Mouse (Mus musculus) intestine, embryonic 14.5 days (tissue): ENCODE measurements at regions not wholly inside any gene's neighbourhood (a gene's known extent, or its start where the extent isn't known, plus 50 kb on each side); places are given as distances from the start of the nearest gene placed in this dataset.

ENCODE experiments used
- ATAC-seq: fragments of 200-750 bp; cut with Nextera tagmentation; replicated peaks from 2 replicates; pipeline ENCODE4 v1.8.0; 2017; ENCODE audit warnings: low read depth, moderate number of reproducible peaks, moderate TSS enrichment, moderate library complexity; ENCODE audit not compliant: low FRiP score, low TSS enrichment
- DNase-seq: peaks from one replicate; pipeline ENCODE4 v3.0.0-alpha.2; 2018; ENCODE audit warnings: low spot score
- H3K27ac ChIP-seq: fragments of 300-500 bp; sonication (generic); 2 replicates; pipeline ENCODE4 v1.5.1; 2014; ENCODE audit warnings: low read depth, mild to moderate bottlenecking, control low read depth
- H3K27me3 ChIP-seq: fragments of 300-500 bp; sonication (generic); replicated peaks from 2 replicates; pipeline ENCODE4 v1.6.1; 2014; ENCODE audit warnings: low read length, control low read depth; ENCODE audit not compliant: control insufficient read depth, insufficient read depth
- H3K36me3 ChIP-seq: fragments of 300-500 bp; sonication (generic); 2 replicates; pipeline ENCODE4 v1.6.1; 2014; ENCODE audit warnings: low read length, control low read depth; ENCODE audit not compliant: control insufficient read depth, insufficient read depth
- H3K4me1 ChIP-seq: fragments of 300-500 bp; sonication (generic); replicated peaks from 2 replicates; pipeline ENCODE4 v1.6.1; 2014; ENCODE audit warnings: low read length, control low read depth, mixed read lengths; ENCODE audit not compliant: control insufficient read depth, insufficient read depth
- H3K4me2 ChIP-seq: fragments of 300-500 bp; sonication (generic); 2 replicates; pipeline ENCODE4 v1.6.1; 2014; ENCODE audit warnings: low read length
- H3K4me3 ChIP-seq: fragments of 300-500 bp; sonication (generic); 2 replicates; pipeline ENCODE4 v1.5.1; 2014; ENCODE audit warnings: low read depth, low read length, control low read depth, mixed read lengths
- H3K9ac ChIP-seq: fragments of 300-500 bp; sonication (generic); 2 replicates; pipeline ENCODE4 v1.6.1; 2014; ENCODE audit warnings: mild to moderate bottlenecking, low read length
- H3K9me3 ChIP-seq: fragments of 300-500 bp; sonication (generic); 2 replicates; pipeline ENCODE4 v1.6.1; 2016; ENCODE audit warnings: low read length, control low read depth; ENCODE audit not compliant: control insufficient read depth
- WGBS: fragments of 180-500 bp; shearing (Covaris S2); extraction: QIAGEN DNeasy Blood & Tissue Kit; methylation state at CpG from one replicate; pipeline ENCODE4 v1.1.7; 2014; 5-methylcytosine and 5-hydroxymethylcytosine counted together

- Histone ChIP-seq H3K27me3 (no peaks in the 10 kb centered on the region), H3K27ac (no peak overlapping the region), H3K4me1 (no peaks in the 10 kb centered on the region), H3K9ac (no peak overlapping the region), H3K9me3 (no peaks in the 10 kb centered on the region), H3K4me2 (no peak overlapping the region), H3K4me3 (no peak overlapping the region), H3K36me3 (no peaks in the 10 kb centered on the region)
- no peak for ATAC-seq
- WGBS: 24% methylated on average over 3 of the region's 3 CpGs
- DNase-seq: no peak
Measured at GRCm38 (mm10) chr7:93795210-93795609, 715.5 kb downstream of the Fam181b start.

- no peak for DNase-seq
- Histone ChIP-seq H3K27me3 (no peaks in the 10 kb centered on the region), H3K4me1 (no peaks in the 10 kb centered on the region), H3K9ac (no peak overlapping the region), H3K4me2 (no peak overlapping the region), H3K4me3 (no peak overlapping the region), H3K27ac (no peak overlapping the region), H3K36me3 (no peaks in the 10 kb centered on the region), H3K9me3 (no peaks in the 10 kb centered on the region)
- no peak for ATAC-seq
- 85% methylated on average over 3 of the region's 3 CpGs for WGBS
Measured at GRCm38 (mm10) chr7:93835697-93836096, 756.0 kb downstream of the Fam181b start.

- no peak for DNase-seq
- H3K27ac ChIP-seq: no peak overlapping the region
- 76% methylated on average over 1 of the region's 2 CpGs for WGBS
- no peak overlapping the region for H3K4me2 ChIP-seq
- H3K9me3 ChIP-seq: no peaks in the 10 kb centered on the region
- H3K4me1 ChIP-seq: no peaks in the 10 kb centered on the region
- no peak for ATAC-seq
- no peak overlapping the region for H3K4me3 ChIP-seq
- no peaks in the 10 kb centered on the region for H3K27me3 ChIP-seq
- no peaks in the 10 kb centered on the region for H3K36me3 ChIP-seq
- H3K9ac ChIP-seq: no peak overlapping the region
Measured at GRCm38 (mm10) chr7:93836169-93836568, 756.5 kb downstream of the Fam181b start.

GRCm38 (mm10) chr7:93855025-93855424 is 775.4 kb downstream of the Fam181b start:
- DNase-seq: no peak
- H3K27me3 ChIP-seq: no peaks in the 10 kb centered on the region

GRCm38 (mm10) chr7:93893701-93894100 is 814.0 kb downstream of the Fam181b start:
- no peaks in the 10 kb centered on the region for H3K27me3 ChIP-seq
- no peaks in the 10 kb centered on the region for H3K4me1 ChIP-seq
- ATAC-seq (no peak), DNase-seq (no peak)
- H3K4me3 ChIP-seq: no peak overlapping the region
- WGBS: 76% methylated on average over 1 of the region's 1 CpGs
- no peak overlapping the region for H3K4me2 ChIP-seq
- no peaks in the 10 kb centered on the region for H3K36me3 ChIP-seq
- H3K9ac ChIP-seq: no peak overlapping the region
- no peak overlapping the region for H3K27ac ChIP-seq
- no peaks in the 10 kb centered on the region for H3K9me3 ChIP-seq

More at GRCm38 (mm10) chr7:93855025-93855424, 775.4 kb downstream of the Fam181b start:
- Histone ChIP-seq H3K4me3 (no peak overlapping the region), H3K4me2 (no peak overlapping the region), H3K27ac (no peak overlapping the region), H3K4me1 (no peaks in the 10 kb centered on the region), H3K9me3 (no peaks in the 10 kb centered on the region), H3K9ac (no peak overlapping the region), H3K36me3 (no peaks in the 10 kb centered on the region)
- 73% methylated on average over 6 of the region's 6 CpGs for WGBS
- no peak for ATAC-seq

GRCm38 (mm10) chr7:93896921-93897320 is 817.3 kb downstream of the Fam181b start:
- no peaks in the 10 kb centered on the region for H3K27me3 ChIP-seq
- H3K9me3 ChIP-seq: no peaks in the 10 kb centered on the region
- DNase-seq (no peak), ATAC-seq (no peak)
- H3K4me1 ChIP-seq: no peaks in the 10 kb centered on the region
- H3K9ac ChIP-seq: no peak overlapping the region
- H3K27ac ChIP-seq: no peak overlapping the region
- no peak overlapping the region for H3K4me3 ChIP-seq
- no peaks in the 10 kb centered on the region for H3K36me3 ChIP-seq
- no peak overlapping the region for H3K4me2 ChIP-seq

GRCm38 (mm10) chr7:93902770-93903169 is 823.1 kb downstream of the Fam181b start:
- H3K9ac ChIP-seq: no peak overlapping the region
- ATAC-seq: no peak
- WGBS: 68% methylated on average over 2 of the region's 2 CpGs

GRCm38 (mm10) chr7:93936925-93937324 is 857.3 kb downstream of the Fam181b start:
- WGBS: 67% methylated on average over 3 of the region's 3 CpGs
- H3K4me3 ChIP-seq: no peak overlapping the region
- no peak for DNase-seq
- H3K4me1 ChIP-seq: no peaks in the 10 kb centered on the region
- no peaks in the 10 kb centered on the region for H3K36me3 ChIP-seq
- no peak for ATAC-seq
- no peak overlapping the region for H3K4me2 ChIP-seq
- H3K9me3 ChIP-seq: no peaks in the 10 kb centered on the region
- H3K27me3 ChIP-seq: no peaks in the 10 kb centered on the region
- H3K9ac ChIP-seq: no peak overlapping the region
- H3K27ac ChIP-seq: no peak overlapping the region

More at GRCm38 (mm10) chr7:93902770-93903169, 823.1 kb downstream of the Fam181b start:
- Histone ChIP-seq H3K27me3 (no peaks in the 10 kb centered on the region), H3K4me1 (no peaks in the 10 kb centered on the region), H3K4me3 (no peak overlapping the region), H3K27ac (no peak overlapping the region), H3K9me3 (no peaks in the 10 kb centered on the region), H3K36me3 (no peaks in the 10 kb centered on the region), H3K4me2 (no peak overlapping the region)
- DNase-seq: no peak

GRCm38 (mm10) chr7:93982103-93982502 is 902.4 kb downstream of the Fam181b start:
- ATAC-seq: no peak
- WGBS: 64% methylated on average over 3 of the region's 3 CpGs
- Histone ChIP-seq H3K9me3 (no peaks in the 10 kb centered on the region), H3K27me3 (no peaks in the 10 kb centered on the region), H3K9ac (no peak overlapping the region), H3K27ac (no peak overlapping the region), H3K4me1 (no peaks in the 10 kb centered on the region), H3K4me2 (no peak overlapping the region), H3K36me3 (no peaks in the 10 kb centered on the region), H3K4me3 (no peak overlapping the region)
- DNase-seq: no peak
